Mouse (Mus musculus): ENCODE results near the gene Exoc2.

Gene Exoc2

GRCm38 (mm10) chr13:30824903-30825302 lies 149.0 kb downstream of the Exoc2 start:
- no peak for DNase-seq (ENCODE audit: low spot score in 2 of 2)

DNA sequence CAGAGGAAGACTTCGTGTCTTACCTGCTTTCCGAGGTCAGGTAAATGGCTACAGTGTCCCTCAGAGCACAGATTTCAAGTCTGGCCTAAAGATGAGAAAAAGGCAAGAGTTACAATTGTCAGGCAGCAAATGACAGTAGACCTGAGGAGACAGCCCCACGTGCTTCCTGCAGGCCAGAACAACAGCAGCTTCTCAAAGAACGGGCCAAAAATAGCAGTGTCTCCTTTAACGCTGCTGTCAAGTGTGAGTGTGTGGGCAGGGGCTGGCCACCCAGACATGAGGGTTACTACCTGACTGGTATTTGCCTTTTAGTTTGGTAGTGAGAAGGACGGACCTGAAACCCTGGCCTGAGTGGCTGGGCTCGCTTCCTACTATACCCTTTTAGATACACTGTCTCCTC lies 153.3 kb downstream of the Exoc2 start:
- DNase-seq (ENCODE audit: low spot score in 2 of 2), result no peak

DNA sequence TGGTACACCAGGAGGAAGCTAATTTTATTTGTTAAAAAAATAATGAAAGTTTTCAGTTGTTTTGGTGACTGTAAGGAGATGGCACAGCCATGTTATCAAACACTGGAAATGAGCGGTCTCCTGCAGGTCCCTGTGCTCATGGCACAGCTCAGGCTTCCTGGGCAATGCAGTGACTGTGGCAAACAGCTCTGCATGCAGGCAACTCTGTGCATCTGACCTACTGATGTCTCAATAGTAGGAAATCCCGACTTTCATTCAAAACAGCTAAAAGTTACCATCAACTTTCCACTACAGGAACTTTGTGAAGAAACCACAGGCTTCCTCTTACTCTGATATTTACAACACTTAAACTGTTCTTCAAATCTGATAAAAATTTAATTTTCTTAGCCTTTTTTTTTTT lies 154.0 kb downstream of the Exoc2 start:
- no peak for DNase-seq (ENCODE audit: low spot score in 2 of 2)

DNA sequence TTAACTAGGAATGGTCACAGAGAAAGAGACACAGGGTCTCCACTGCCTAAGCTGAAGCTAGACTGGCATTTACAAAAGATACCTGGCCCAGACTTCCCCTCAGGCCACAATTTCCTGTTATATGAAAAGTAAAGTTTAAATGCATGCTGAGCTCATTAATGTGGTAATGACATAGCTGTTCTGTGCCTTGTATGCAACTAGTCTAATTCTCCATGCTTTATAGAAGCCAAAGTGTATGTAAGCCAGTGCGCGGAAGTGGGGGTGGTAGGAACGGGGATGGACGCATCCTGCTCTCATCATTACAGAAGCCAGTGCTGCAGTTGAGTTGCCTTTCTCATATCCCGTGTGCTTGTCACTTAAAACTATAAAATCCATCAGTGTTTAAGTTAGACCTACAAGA lies 156.5 kb downstream of the Exoc2 start:
- DNase-seq (ENCODE audit: low spot score in 2 of 2), result no peak

GRCm38 (mm10) chr13:30814256-30814655 lies 159.6 kb downstream of the Exoc2 start:
- no peak for DNase-seq (ENCODE audit: low spot score in 2 of 2)

- DNase-seq (ENCODE audit: low spot score in 2 of 2), result no peak
Observed at GRCm38 (mm10) chr13:30813464-30813863, 160.4 kb downstream of the Exoc2 start.

DNA sequence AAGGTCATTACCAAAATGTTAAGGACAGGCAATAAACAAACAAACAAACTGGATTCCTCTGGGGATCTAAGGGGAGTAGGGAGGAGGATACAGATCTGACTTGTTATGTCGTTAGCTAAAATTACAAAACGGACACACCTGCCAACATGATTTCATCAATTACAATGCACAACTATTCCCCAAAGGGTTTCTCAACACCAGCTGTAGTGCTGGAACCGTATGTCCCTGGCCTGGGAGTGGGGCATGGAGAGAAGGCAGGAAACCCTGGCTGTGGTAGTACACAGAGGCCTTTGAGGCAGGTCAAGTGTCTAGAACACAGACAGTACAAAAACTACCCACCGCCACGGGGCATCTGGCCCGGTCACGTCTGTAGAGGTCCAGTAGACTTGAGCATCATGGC lies 164.7 kb downstream of the Exoc2 start:
- DNase-seq (ENCODE audit: low spot score in 2 of 2), result no peak

DNA sequence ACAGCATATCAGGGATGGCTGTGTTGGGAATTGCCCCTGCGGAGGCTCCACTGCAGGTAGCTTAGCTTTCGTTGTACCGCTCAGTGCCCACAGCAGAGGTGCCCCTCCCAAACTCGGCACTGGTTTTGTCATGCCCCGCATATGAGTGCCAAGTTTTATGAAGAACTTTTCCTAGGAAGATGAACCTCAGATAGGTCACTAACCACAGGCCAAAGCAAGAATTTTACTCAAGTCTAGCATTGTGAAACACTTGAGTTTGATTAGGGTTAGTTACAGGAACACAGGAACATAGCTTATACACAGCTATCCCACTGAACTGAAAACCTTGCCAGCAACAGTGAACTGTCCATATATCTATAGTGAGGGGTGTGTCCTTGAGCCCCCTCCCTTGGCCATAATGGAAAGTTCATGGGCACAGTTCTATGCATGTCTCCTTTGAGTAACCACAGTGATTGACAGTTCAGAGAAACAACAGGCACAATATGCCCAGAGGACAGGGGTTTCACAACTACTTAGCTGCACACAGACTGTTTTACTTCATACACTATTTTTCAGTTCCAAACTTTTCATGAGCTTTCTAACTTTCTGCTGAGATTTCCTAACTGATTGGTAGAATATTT lies 171.4 kb downstream of the Exoc2 start:
- no peak for DNase-seq (ENCODE audit: low spot score in 2 of 2)

DNA sequence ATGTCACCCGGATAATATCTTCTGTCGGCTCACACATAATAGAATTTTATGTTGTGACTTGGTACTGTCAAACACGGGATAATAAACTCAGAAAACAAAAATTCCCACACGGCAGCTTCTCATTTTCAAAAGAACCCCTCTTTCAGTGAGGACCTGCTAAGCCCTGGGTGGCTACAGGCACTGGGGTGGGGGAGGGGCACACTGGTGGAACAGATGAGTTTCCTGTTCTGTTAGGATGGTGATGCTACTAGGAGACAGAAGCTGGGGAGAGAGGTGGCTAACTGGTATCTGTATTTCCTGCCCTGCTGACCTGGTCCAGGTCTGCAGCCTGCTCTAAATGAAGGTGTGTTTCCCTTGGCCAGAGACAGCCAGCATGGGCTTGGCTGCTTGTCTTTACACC lies 172.0 kb downstream of the Exoc2 start:
- no peak for DNase-seq (ENCODE audit: low spot score in 2 of 2)

- DNase-seq (ENCODE audit: low spot score in 2 of 2), result no peak
Observed at GRCm38 (mm10) chr13:30795960-30796359, 177.9 kb downstream of the Exoc2 start.

GRCm38 (mm10) chr13:30793616-30794015 lies 180.3 kb downstream of the Exoc2 start:
- DNase-seq (ENCODE audit: low spot score in 2 of 2), result no peak

DNA sequence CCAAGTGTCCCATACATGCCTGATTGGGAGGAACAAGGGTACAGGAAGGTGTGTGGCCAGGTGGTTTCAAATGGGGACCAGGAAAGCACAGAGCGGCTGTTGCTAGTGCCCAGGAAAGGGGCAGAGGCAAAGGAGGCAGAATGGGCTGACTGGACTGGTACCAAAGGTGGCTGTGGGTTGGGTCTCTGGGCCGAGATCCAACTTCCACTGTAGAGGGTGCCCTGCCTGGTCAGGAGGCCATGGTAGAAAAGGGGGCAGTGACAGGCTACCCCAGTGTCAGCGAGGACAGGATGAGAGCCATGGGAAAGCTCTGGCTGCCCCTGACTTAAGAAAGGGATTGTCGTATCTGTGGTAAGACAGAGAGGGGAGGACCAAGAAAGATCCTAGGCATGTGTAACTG lies 180.7 kb downstream of the Exoc2 start:
- no peak for DNase-seq (ENCODE audit: low spot score in 2 of 2)

DNA sequence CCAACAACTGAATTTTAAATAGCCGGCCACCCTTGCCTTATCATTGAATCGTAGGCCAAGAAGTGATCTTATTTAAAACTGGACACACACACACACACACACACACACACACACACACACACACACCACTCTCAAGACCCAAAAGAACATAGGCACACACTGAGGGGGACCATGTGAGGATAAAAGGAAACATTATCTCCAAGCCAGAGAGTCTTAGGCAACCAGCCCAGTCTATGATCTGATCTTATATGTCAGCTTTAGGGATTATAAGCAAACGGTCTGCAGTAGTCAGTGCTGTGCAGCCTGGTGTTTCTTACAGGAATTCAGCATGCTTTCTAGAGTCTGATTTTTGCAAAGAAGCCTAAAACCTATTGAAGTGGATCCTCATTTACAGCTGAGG lies 181.2 kb downstream of the Exoc2 start:
- no peak for DNase-seq (ENCODE audit: low spot score in 2 of 2)

DNA sequence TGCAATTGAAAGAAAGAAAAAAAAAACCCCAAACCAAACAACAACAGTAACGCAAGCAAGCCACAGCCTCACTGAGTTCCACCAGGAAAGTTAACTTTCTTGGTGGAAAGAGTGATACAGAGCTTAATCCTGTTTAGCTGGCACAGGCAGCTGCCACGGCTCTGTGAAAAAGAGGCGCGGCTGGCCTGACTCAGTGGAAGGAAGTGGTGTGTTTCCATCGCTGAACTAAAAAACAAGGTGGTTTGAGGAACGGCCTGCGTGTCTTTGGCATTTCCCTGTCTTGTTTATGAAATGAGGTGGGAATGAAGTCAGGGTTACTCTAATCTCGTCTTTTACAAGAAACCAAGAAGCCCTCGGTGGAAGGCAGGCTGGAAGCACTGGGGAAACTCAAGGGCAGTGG lies 181.6 kb downstream of the Exoc2 start:
- DNase-seq (ENCODE audit: low spot score in 2 of 2), result no peak

DNA sequence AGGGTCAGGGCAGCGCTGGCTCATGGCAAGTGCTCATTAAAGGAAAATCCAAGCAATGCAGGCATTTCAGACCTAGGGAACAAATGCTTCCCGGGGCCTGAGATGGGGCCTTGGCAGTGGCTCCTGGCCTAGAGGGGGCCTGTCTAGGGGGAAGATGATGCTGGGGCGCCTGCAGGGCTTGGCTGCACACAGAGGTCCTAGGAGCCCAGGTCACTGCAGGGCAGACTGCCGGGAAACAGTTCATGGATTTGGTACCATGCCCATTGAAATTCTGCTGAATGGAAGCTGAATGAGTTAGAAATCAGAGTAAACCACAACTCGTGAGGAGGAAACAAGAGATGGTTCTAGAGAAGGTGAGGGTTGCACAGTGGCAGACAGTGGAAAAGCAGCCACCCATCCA lies 183.9 kb downstream of the Exoc2 start:
- DNase-seq (ENCODE audit: low spot score in 2 of 2), result no peak

- DNase-seq (ENCODE audit: low spot score in 2 of 2), result no peak
Observed at GRCm38 (mm10) chr13:30788421-30788820, 185.5 kb downstream of the Exoc2 start.

- DNase-seq (ENCODE audit: low spot score in 2 of 2), result peak in 1 of 2 experiments; percentile 12
Observed at GRCm38 (mm10) chr13:30787960-30788359, 185.9 kb downstream of the Exoc2 start.

GRCm38 (mm10) chr13:30787556-30787955 lies 186.3 kb downstream of the Exoc2 start:
- DNase-seq (ENCODE audit: low spot score in 2 of 2), result no peak

DNA sequence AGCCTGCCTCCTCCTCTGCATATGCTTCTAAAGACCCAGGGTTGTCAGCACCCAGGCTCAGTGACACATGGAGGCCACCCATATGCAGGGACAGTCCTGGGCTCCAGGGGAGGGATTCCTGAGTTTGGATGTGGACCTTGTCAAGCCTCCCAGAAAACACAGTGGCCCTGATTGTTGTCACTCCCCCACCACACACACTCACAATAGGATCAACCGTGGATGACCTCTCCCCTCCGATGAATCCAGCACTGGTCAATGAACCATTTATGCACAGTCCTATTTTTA lies 186.9 kb downstream of the Exoc2 start:
- DNase-seq (ENCODE audit: low spot score in 2 of 2), result no peak

DNA sequence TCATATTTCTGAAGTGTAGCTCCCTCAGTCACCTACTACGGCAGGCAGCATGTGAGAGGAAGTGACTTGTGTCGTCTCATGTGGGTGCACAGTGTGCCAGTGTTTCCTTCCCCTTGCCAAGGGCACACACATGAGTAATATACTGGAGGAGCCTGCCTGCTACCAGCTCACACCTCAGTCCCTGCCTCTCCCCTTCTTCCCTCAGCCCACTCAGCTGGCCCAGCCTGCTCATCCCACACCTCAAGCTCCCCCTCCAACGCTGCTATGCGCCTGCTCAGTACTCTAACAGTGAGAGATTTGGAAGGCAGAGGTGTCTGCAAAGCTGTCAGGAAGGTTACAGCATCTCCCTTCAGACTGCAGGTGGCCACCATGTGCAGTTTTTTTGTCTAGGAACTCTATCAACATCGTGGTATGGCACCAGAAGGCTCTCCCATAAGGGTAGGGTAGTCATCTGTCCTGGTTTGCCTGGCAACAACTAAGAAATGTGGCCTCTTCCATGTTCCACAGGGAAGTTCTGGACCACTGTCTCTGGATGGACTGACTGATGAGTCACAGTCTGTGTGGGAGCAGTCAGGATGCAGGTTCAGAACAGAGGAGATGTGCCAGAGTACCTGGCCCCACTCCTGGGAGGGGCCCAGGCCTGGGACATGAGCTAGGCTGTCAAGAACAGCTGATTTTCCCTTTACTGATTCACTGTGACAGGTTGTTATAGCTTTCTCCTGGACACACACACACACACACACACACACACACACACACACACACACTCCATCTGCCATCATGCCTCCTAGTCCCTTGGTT lies 187.5 kb downstream of the Exoc2 start:
- DNase-seq (ENCODE audit: low spot score in 2 of 2), result peak; percentile 85 to 87

GRCm38 (mm10) chr13:30785423-30786040 lies 188.4 kb downstream of the Exoc2 start:
- no peak for DNase-seq (ENCODE audit: low spot score in 2 of 2)

DNA sequence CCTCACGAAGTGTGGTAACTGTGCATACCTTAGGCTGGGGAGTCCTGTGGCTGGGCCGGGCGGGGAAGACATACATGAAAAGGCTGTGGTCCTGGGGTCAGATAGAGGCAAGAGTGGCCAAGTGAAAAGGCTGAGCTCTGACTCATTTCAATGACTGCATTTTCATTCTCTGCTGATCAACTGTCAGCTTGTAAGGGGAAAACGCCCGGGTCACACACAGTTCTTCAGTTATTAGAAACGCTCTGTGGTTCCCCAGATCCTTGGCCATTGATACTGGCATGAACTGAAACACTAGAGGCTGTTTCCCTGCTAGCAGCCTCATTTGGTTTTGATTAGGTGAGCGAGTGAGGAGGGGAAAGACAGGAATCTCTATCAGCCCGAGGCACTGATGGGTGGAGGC lies 191.5 kb downstream of the Exoc2 start:
- no peak for DNase-seq (ENCODE audit: low spot score in 2 of 2)

DNA sequence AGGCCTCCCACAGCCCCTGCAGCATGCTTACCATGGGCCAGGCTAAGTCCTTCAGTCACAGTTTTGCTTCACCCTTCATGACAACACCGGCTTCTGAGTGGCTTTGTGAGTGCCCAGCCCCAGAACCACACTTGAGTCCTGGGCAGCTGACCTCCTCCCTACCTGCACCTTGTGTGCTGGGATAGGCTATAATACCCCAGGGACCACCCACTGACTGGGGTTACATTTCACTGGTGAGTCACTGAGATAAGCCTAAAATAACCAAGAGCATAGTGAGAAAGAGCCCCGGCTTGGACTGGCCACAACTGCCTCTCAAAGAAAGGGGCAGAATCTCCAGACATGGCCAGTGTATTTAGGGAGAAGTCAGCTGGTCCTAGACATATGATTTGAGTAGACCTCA lies 192.0 kb downstream of the Exoc2 start:
- no peak for DNase-seq (ENCODE audit: low spot score in 2 of 2)

All from left cerebral cortex, adult 9 months (tissue).